Mouse (Mus musculus) ES-Bruce4 (cell line): ENCODE measurements at regions not wholly inside any gene's neighbourhood (a gene's known extent, or its start where the extent isn't known, plus 50 kb on each side); places are given as distances from the start of the nearest gene placed in this dataset.

ENCODE experiments used
- H3K27ac ChIP-seq: 2 replicates; pipeline ENCODE4 v1.5.1; 2012; ENCODE audit warnings: low read length, inconsistent platforms; ENCODE audit not compliant: insufficient read depth
- H3K27me3 ChIP-seq: 2 replicates; pipeline ENCODE4 v1.6.1; 2012; ENCODE audit warnings: mild to moderate bottlenecking, low read length, inconsistent platforms; ENCODE audit not compliant: control insufficient read depth, poor library complexity, insufficient read depth, severe bottlenecking
- H3K36me3 ChIP-seq: 2 replicates; pipeline ENCODE4 v1.6.1; 2012; ENCODE audit warnings: inconsistent platforms, mild to moderate bottlenecking, low read length, moderate library complexity; ENCODE audit not compliant: control insufficient read depth, poor library complexity, insufficient read depth, severe bottlenecking
- H3K4me1 ChIP-seq: one replicate; pipeline ENCODE4 v1.8.1; 2011; ENCODE audit warnings: low read length; ENCODE audit not compliant: control insufficient read depth, insufficient read depth
- H3K4me3 ChIP-seq: 2 replicates; pipeline ENCODE4 v1.5.1; 2011; ENCODE audit warnings: low read depth, mild to moderate bottlenecking, low read length
- H3K9ac ChIP-seq: 2 replicates; pipeline ENCODE4 v1.6.1; 2012; ENCODE audit warnings: low read depth, mild to moderate bottlenecking, inconsistent platforms; ENCODE audit not compliant: poor library complexity, severe bottlenecking
- H3K9me3 ChIP-seq: replicated peaks from 2 replicates; pipeline ENCODE4 v1.6.1; 2012; ENCODE audit warnings: mild to moderate bottlenecking, low read length, inconsistent platforms; ENCODE audit not compliant: control insufficient read depth, poor library complexity, insufficient read depth, severe bottlenecking
- CTCF ChIP-seq: IDR thresholded peaks from one replicate; pipeline ENCODE4 v1.8.1; 2011; ENCODE audit warnings: low read depth, low read length
- EP300 ChIP-seq: IDR thresholded peaks from 2 replicates; pipeline ENCODE4 v1.6.1; 2011; ENCODE audit warnings: low read depth, low read length; ENCODE audit not compliant: insufficient read depth
- POLR2A ChIP-seq: IDR thresholded peaks from one replicate; pipeline ENCODE4 v1.8.1; 2011; ENCODE audit warnings: low read length; ENCODE audit not compliant: insufficient read depth

- no peaks in the 10 kb centered on the region; the same call in 1 of the 2 replicates for H3K9me3 ChIP-seq
- no peak overlapping the region for H3K27ac ChIP-seq
- TF ChIP-seq POLR2A: no peak
- no peak for TF ChIP-seq CTCF
- no peak for TF ChIP-seq EP300
- H3K4me3 ChIP-seq: no peak overlapping the region
- H3K4me1 ChIP-seq: no peaks in the 10 kb centered on the region
- H3K9ac ChIP-seq: no peak overlapping the region
- no peaks in the 10 kb centered on the region for H3K36me3 ChIP-seq
- no peaks in the 10 kb centered on the region for H3K27me3 ChIP-seq
Measured at GRCm38 (mm10) chr1:73456359-73457062, 440.8 kb upstream of the Tnp1 start.

- Histone ChIP-seq H3K4me3 (no peak overlapping the region), H3K9me3 (no peaks in the 10 kb centered on the region), H3K9ac (no peak overlapping the region), H3K4me1 (no peaks in the 10 kb centered on the region), H3K27ac (no peak overlapping the region), H3K36me3 (no peaks in the 10 kb centered on the region), H3K27me3 (no peaks in the 10 kb centered on the region)
- no peak for TF ChIP-seq POLR2A
- TF ChIP-seq CTCF: no peak
Measured at GRCm38 (mm10) chr1:73444216-73444890, 428.6 kb upstream of the Tnp1 start.

- Histone ChIP-seq H3K4me3 (no peak overlapping the region), H3K9ac (no peak overlapping the region), H3K36me3 (no peaks in the 10 kb centered on the region), H3K4me1 (no peaks in the 10 kb centered on the region), H3K9me3 (no peaks in the 10 kb centered on the region), H3K27me3 (no peaks in the 10 kb centered on the region), H3K27ac (no peak overlapping the region)
- TF ChIP-seq CTCF: no peak
- no peak for TF ChIP-seq POLR2A
- TF ChIP-seq EP300: no peak
Measured at GRCm38 (mm10) chr1:73438385-73438784, 422.7 kb upstream of the Tnp1 start.

DNA sequence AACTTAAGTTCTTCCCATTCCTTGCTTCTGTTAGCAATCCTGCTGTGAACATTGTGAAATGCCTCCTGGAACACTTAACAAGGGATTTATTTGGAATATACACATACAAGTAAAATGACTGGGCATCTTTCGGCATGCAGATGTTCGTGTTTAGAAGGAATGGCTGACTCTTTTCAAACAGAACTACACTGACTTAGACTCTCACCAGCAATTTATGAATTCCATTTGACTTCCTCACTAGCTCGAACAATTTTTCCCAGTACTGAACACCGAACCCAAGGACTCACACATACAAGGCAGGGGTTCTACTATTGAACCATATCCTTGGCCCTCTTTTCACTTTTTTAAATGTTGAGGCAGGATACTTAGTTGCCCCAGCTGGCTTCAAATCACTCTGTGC lies 412.4 kb upstream of the Tnp1 start:
- Histone ChIP-seq H3K27ac (no peak overlapping the region), H3K4me1 (no peaks in the 10 kb centered on the region), H3K9ac (no peak overlapping the region), H3K4me3 (no peak overlapping the region), H3K27me3 (no peaks in the 10 kb centered on the region), H3K36me3 (no peaks in the 10 kb centered on the region), H3K9me3 (0 out of 2 replicates have a peak, but pooled peaks cover 2% of the 10 kb centered on the region)
- TF ChIP-seq CTCF (no peak), EP300 (no peak), POLR2A (no peak)

DNA sequence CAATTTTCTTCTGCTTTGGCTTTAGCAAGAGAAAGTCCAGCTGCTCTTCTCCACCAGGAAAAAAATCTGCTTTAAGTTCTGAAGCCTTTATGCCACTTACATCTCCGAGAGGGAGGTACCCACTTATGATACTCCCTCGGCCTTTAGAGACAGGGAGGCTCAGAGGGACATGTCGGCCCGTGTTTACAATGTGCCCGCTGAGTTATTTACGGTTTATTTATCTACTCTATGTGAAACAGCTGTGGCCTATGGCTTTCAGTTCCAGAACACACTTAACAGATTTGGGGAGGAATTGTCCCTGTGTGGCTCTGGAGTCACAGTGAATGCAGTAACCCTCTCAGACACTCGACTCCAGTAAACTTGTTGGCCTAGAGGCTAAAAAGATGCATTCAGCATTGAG lies 409.3 kb upstream of the Tnp1 start:
- Histone ChIP-seq H3K4me1 (no peaks in the 10 kb centered on the region), H3K36me3 (no peaks in the 10 kb centered on the region), H3K4me3 (no peak overlapping the region), H3K9me3 (0 out of 2 replicates have a peak, but pooled peaks cover 2% of the 10 kb centered on the region), H3K27me3 (no peaks in the 10 kb centered on the region), H3K9ac (no peak overlapping the region), H3K27ac (no peak overlapping the region)
- TF ChIP-seq POLR2A (no peak), EP300 (no peak), CTCF (no peak)

- no peak for TF ChIP-seq CTCF
- TF ChIP-seq EP300: no peak
- no peak for TF ChIP-seq POLR2A
- Histone ChIP-seq H3K4me3 (no peak overlapping the region), H3K9me3 (no peaks in the 10 kb centered on the region), H3K27ac (no peak overlapping the region), H3K4me1 (no peaks in the 10 kb centered on the region), H3K9ac (no peak overlapping the region), H3K36me3 (no peaks in the 10 kb centered on the region), H3K27me3 (no peaks in the 10 kb centered on the region)
Measured at GRCm38 (mm10) chr1:73418196-73418595, 402.5 kb upstream of the Tnp1 start.
